17 mouse cellular contexts compared by ENCODE assay signal in genomic region chr11:118666172-118666571, GRCm38 (mm10).
DNase-seq lines count a peak whose midpoint lies in the region; ATAC-seq and TF ChIP-seq lines count a peak whose summit lies in the region.
"Had no signal": no experiment of that assay in that cellular context is flagged by ENCODE, and none has a peak within 500 bp of the region (broad histone marks: within the 10 kb centered on the region; RNA-seq: fewer than 3 reads in every experiment).

No protein-coding gene starts in this region.

- H3K27me3 ChIP-seq in hindbrain, embryonic 12.5 days = no peaks in the 10 kb centered on the region
- no peaks in the 10 kb centered on the region for H3K27me3 ChIP-seq in hindbrain, embryonic 10.5 days (ENCODE audit: insufficient read depth, poor library complexity, severe bottlenecking)
- no peaks in the 10 kb centered on the region for H3K27me3 ChIP-seq in lung, postnatal 0 days (replicated peaks; ENCODE audit: insufficient read depth, low read length)
- no peaks in the 10 kb centered on the region for H3K27me3 ChIP-seq in neural tube, embryonic 14.5 days (ENCODE audit: control insufficient read depth, insufficient read depth, low read length)
- H3K27me3 ChIP-seq in embryonic facial prominence, embryonic 10.5 days (replicated peaks; ENCODE audit: low read depth, poor library complexity, severe bottlenecking) = no peaks in the 10 kb centered on the region
- H3K27me3 ChIP-seq: embryonic facial prominence, embryonic 13.5 days had no signal

- H3K27ac ChIP-seq in hindbrain, embryonic 12.5 days = peak overlapping the region; percentile 45
- H3K27ac ChIP-seq in hindbrain, embryonic 10.5 days = no peak overlapping the region
- H3K27ac ChIP-seq in lung, postnatal 0 days (ENCODE audit: low read length) = no peak overlapping the region
- H3K27ac ChIP-seq in neural tube, embryonic 14.5 days (ENCODE audit: low read depth, low read length) = 0 out of 2 replicates have a peak overlapping the region, but pooled peaks have one; percentile 22
- H3K27ac ChIP-seq in embryonic facial prominence, embryonic 10.5 days (replicated peaks) = no peak overlapping the region
- H3K27ac ChIP-seq: embryonic facial prominence, embryonic 13.5 days; liver, embryonic 14.5 days had no signal

- H3K36me3 ChIP-seq in hindbrain, embryonic 12.5 days = no peaks in the 10 kb centered on the region
- H3K36me3 ChIP-seq in hindbrain, embryonic 10.5 days = no peaks in the 10 kb centered on the region
- H3K36me3 ChIP-seq in lung, postnatal 0 days (ENCODE audit: insufficient read depth, low read length) = no peaks in the 10 kb centered on the region
- H3K36me3 ChIP-seq in neural tube, embryonic 14.5 days (ENCODE audit: control insufficient read depth, insufficient read depth, low read length) = no peaks in the 10 kb centered on the region
- no peaks in the 10 kb centered on the region for H3K36me3 ChIP-seq in embryonic facial prominence, embryonic 10.5 days (replicated peaks)
- H3K36me3 ChIP-seq: embryonic facial prominence, embryonic 13.5 days; heart, embryonic 12.5 days had no signal

- H3K4me2 ChIP-seq in hindbrain, embryonic 12.5 days (replicated peaks) = no peak overlapping the region
- H3K4me2 ChIP-seq in lung, postnatal 0 days (replicated peaks; ENCODE audit: low read depth, low read length) = no peak overlapping the region
- no peak overlapping the region for H3K4me2 ChIP-seq in neural tube, embryonic 14.5 days (ENCODE audit: low read depth, low read length)
- H3K4me2 ChIP-seq: embryonic facial prominence, embryonic 13.5 days; heart, embryonic 12.5 days had no signal

- no peak for TF ChIP-seq EP300 in lung, postnatal 0 days (IDR thresholded peaks at IDR 0.05)

- ATAC-seq in hindbrain, embryonic 12.5 days (ENCODE audit: low FRiP score) = no peak
- ATAC-seq in lung, postnatal 0 days = no peak
- ATAC-seq in neural tube, embryonic 14.5 days (ENCODE audit: low read depth) = no peak
- ATAC-seq: intestine, postnatal 0 days had no signal

- TF ChIP-seq CTCF in lung, postnatal 0 days (IDR thresholded peaks at IDR 0.05) = no peak

- WGBS in hindbrain, embryonic 12.5 days = 79% methylated on average over 3 of the region's 3 CpGs
- WGBS in hindbrain, embryonic 10.5 days = 79% methylated on average over 3 of the region's 3 CpGs
- WGBS in lung, postnatal 0 days = 57% methylated on average over 3 of the region's 3 CpGs
- WGBS in neural tube, embryonic 14.5 days = 45% methylated on average over 3 of the region's 3 CpGs
- 79% methylated on average over 3 of the region's 3 CpGs for WGBS in embryonic facial prominence, embryonic 10.5 days

- H3K4me1 ChIP-seq in hindbrain, embryonic 12.5 days = peaks cover 56% of the 10 kb centered on the region
- peaks cover 51% of the 10 kb centered on the region for H3K4me1 ChIP-seq in hindbrain, embryonic 10.5 days (replicated peaks)
- no peaks in the 10 kb centered on the region for H3K4me1 ChIP-seq in lung, postnatal 0 days (ENCODE audit: insufficient read depth, low read depth, low read length)
- peaks cover 47% of the 10 kb centered on the region for H3K4me1 ChIP-seq in neural tube, embryonic 14.5 days (ENCODE audit: control insufficient read depth, insufficient read depth, low read length)
- no peaks in the 10 kb centered on the region for H3K4me1 ChIP-seq in embryonic facial prominence, embryonic 10.5 days
- H3K4me1 ChIP-seq: embryonic facial prominence, embryonic 13.5 days had no signal

- DNase-seq in hindbrain, embryonic 10.5 days (ENCODE audit: low spot score) = no peak
- peak; percentile 18 for DNase-seq in lung, postnatal 10 days
- no peak for DNase-seq in lung, postnatal 0 days (ENCODE audit: low spot score)
- peak; percentile 40 for DNase-seq in kidney, postnatal 14 days
- DNase-seq in embryonic facial prominence, embryonic 10.5 days (ENCODE audit: low spot score) = no peak
- DNase-seq: B cell, adult 2 months; cerebellum, adult 18-20 months; heart, postnatal 36 days; right cerebral cortex, postnatal 25 days; thymus, postnatal 36 days had no signal

- H3K9ac ChIP-seq in hindbrain, embryonic 12.5 days = no peak overlapping the region
- no peak overlapping the region for H3K9ac ChIP-seq in lung, postnatal 0 days (replicated peaks; ENCODE audit: low read depth)
- no peak overlapping the region for H3K9ac ChIP-seq in neural tube, embryonic 14.5 days (replicated peaks; ENCODE audit: low read depth, low read length)
- H3K9ac ChIP-seq: embryonic facial prominence, embryonic 13.5 days; heart, embryonic 12.5 days; liver, embryonic 14.5 days had no signal

- H3K4me3 ChIP-seq in hindbrain, embryonic 12.5 days = no peak overlapping the region
- no peak overlapping the region for H3K4me3 ChIP-seq in hindbrain, embryonic 10.5 days
- no peak overlapping the region for H3K4me3 ChIP-seq in lung, postnatal 0 days (ENCODE audit: low read depth, low read length)
- no peak overlapping the region for H3K4me3 ChIP-seq in neural tube, embryonic 14.5 days (ENCODE audit: low read depth, low read length)
- no peak overlapping the region for H3K4me3 ChIP-seq in embryonic facial prominence, embryonic 10.5 days
- H3K4me3 ChIP-seq: embryonic facial prominence, embryonic 13.5 days; heart, embryonic 12.5 days; myocyte had no signal

- no peaks in the 10 kb centered on the region for H3K9me3 ChIP-seq in hindbrain, embryonic 12.5 days (replicated peaks)
- no peaks in the 10 kb centered on the region for H3K9me3 ChIP-seq in hindbrain, embryonic 10.5 days
- no peaks in the 10 kb centered on the region for H3K9me3 ChIP-seq in lung, postnatal 0 days (ENCODE audit: low read length)
- H3K9me3 ChIP-seq in neural tube, embryonic 14.5 days (ENCODE audit: control insufficient read depth, low read length) = no peaks in the 10 kb centered on the region
- H3K9me3 ChIP-seq in embryonic facial prominence, embryonic 10.5 days = no peaks in the 10 kb centered on the region
- H3K9me3 ChIP-seq: embryonic facial prominence, embryonic 13.5 days; heart, embryonic 12.5 days had no signal

Comparison
In these comparisons a context has a peak if more than half of its experiments do, and no peak if none do; other contexts are left out.
1. H3K27ac ChIP-seq: peak in hindbrain, embryonic 12.5 days (single experiment) and neural tube, embryonic 14.5 days (single experiment); none in hindbrain, embryonic 10.5 days (single experiment), lung, postnatal 0 days (single experiment) and embryonic facial prominence, embryonic 10.5 days (single experiment).
2. DNase-seq: peak in lung, postnatal 10 days (single experiment) and kidney, postnatal 14 days (single experiment); none in hindbrain, embryonic 10.5 days (single experiment), lung, postnatal 0 days (single experiment) and embryonic facial prominence, embryonic 10.5 days (single experiment).